Mouse (Mus musculus) brain, embryonic 14.5 days (tissue): Measurements from ENCODE around the gene Eps8l1.

ENCODE experiments used
- CTCF ChIP-seq: fragments of 200-500 bp; IDR thresholded peaks from 2 replicates; pipeline ENCODE4 v1.5.1; 2012; ENCODE audit warnings: inconsistent platforms, mild to moderate bottlenecking, moderate library complexity, borderline replicate concordance; ENCODE audit not compliant: insufficient read depth, insufficient read length; ENCODE audit errors: extremely low read depth
- POLR2A ChIP-seq: fragments of 200-500 bp; IDR thresholded peaks from 2 replicates; pipeline ENCODE4 v1.6.1; 2012; ENCODE audit warnings: mild to moderate bottlenecking, inconsistent platforms, borderline replicate concordance; ENCODE audit not compliant: poor library complexity, insufficient read depth, insufficient read length, severe bottlenecking; ENCODE audit errors: extremely low read depth

DNA sequence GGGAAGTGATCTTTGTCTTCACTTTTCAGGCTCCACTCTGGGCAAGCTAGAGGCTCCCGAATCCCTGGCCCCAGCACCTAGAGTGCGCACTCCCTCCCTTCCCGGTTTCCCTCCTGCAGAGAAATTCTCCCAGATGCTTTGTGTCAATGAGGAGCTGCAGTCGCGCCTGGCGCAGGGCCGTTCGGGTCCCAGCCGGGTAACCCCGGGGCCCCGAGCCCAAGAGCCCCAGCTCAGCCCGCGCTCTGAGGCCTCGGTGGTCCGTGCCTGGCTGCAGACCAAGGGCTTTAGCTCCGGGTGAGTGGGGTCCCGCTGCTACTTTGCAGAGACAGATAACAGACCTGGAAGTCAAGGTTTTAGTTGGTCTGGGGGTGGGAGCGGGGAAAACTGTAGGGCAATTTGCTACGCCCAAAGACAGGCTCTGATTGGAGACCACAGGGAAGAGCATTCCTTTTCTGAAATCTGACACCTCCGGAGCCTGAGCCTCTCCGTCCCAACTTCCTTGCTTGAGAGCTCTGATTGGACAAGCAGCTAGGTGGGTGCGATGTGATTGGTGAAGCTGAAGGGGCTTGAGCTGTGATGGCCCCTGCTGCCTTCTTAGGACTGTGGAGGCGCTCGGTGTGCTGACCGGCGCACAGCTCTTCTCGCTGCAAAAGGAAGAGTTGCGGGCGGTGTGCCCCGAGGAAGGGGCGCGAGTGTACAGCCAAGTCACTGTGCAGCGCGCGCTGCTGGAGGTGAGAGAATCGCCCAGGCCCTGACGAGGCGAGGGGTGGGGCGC lies 17.7 kb downstream of the Eps8l1 start:
- TF ChIP-seq CTCF (no peak), POLR2A (no peak; the same call in 1 of the 2 replicates)
